Mouse (Mus musculus): ENCODE data around the gene Cs. TPM values are rescaled to one million over a fixed set of nuclear protein-coding genes. Genes with fewer than 3 reads are reported as not detected.
A peak's percentile ranks its signal among the peaks of the same experiment; 100 is the strongest.

The Cs gene
- total and polyA plus RNA-seq, 3 experiments: 133 to 256 (median 161) TPM

DNA sequence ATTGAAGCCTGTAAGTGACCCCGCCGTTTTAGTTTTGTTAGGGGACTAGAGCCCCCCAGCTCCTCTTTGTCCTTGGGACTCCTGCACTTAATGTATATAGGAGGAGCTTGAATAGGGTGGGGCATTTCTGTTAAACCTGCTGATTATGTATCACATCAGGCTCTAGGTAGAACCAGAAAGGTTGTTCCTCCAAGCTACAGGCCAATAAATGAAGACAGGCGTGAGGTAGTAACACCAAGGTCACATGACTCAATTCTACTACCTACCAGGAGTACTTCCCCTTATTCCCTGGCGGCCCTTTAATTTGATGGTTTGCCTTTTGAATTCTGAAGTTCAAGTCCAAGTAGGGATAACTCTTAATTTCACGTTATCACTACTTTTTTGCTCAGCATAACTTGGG, 881 bp downstream of the Cs start:
- Histone ChIP-seq H3K36me3 (ENCODE audit: control insufficient read depth in 1 of 2, insufficient read depth in 2 of 2, low read length in 2 of 2) (peaks cover 8 to 66% of the 10 kb centered on the region in 2 experiments), H3K4me1 (ENCODE audit: control insufficient read depth in 1 of 2, insufficient read depth in 2 of 2, low read length in 2 of 2) (peaks cover 28 to 45% of the 10 kb centered on the region in 2 experiments)
- peak; percentile 87 for DNase-seq (ENCODE audit: low read depth, low spot score)

GRCm38 (mm10) chr10:128338948-128339347, 1.4 kb downstream of the Cs start:
- no peaks in the 10 kb centered on the region for H3K9me3 ChIP-seq (replicated peaks; ENCODE audit: insufficient read depth, low read length)
- H3K9ac ChIP-seq (ENCODE audit: control insufficient read depth, low read depth, low read length, poor library complexity, severe bottlenecking): peak overlapping the region; percentile 51
- peak overlapping the region; percentile 20 to 28; a peak in 1 of 4 replicates for H3K4me3 ChIP-seq (ENCODE audit: control insufficient read depth in 1 of 2, insufficient read depth in 1 of 2, low read depth in 2 of 2, low read length in 2 of 2)
- peaks cover 32 to 50% of the 10 kb centered on the region in 2 experiments for H3K4me1 ChIP-seq (ENCODE audit: control insufficient read depth in 1 of 2, insufficient read depth in 2 of 2, low read length in 2 of 2)
- H3K27me3 ChIP-seq (ENCODE audit: control insufficient read depth in 1 of 2, insufficient read depth in 2 of 2, low read length in 2 of 2): no peaks in the 10 kb centered on the region
- peaks cover 58% of the 10 kb centered on the region for H3K79me2 ChIP-seq (ENCODE audit: control insufficient read depth, insufficient read depth, low read length, poor library complexity)
- TF ChIP-seq ZC3H11A (IDR thresholded peaks at IDR 0.05; ENCODE audit: low read depth, low read length): no peak
- no peak for TF ChIP-seq USF1 (IDR thresholded peaks at IDR 0.05; ENCODE audit: low read depth, low read length)
- no peak for TF ChIP-seq TBP (IDR thresholded peaks at IDR 0.05; ENCODE audit: low read depth, low read length)
- no peak for TF ChIP-seq GABPA (IDR thresholded peaks at IDR 0.05; ENCODE audit: low read depth, low read length)
- TF ChIP-seq MXI1 (IDR thresholded peaks at IDR 0.05; ENCODE audit: low read depth, low read length): no peak
- TF ChIP-seq JUND (IDR thresholded peaks at IDR 0.05; ENCODE audit: low read depth, low read length): no peak
- no peak for TF ChIP-seq MAX (IDR thresholded peaks at IDR 0.05; ENCODE audit: low read length)
- TF ChIP-seq NELFE (IDR thresholded peaks at IDR 0.05; ENCODE audit: low read depth, low read length): no peak
- no peak for TF ChIP-seq KAT2A (conservative IDR thresholded peaks at IDR 0.05; ENCODE audit: low read depth, low read length)
- TF ChIP-seq POLR2AphosphoS5 (IDR thresholded peaks at IDR 0.05; ENCODE audit: borderline replicate concordance, low read depth, low read length): no peak
- TF ChIP-seq RCOR1 (IDR thresholded peaks at IDR 0.05; ENCODE audit: low read depth, low read length): no peak
- no peak for TF ChIP-seq GATA1 (IDR thresholded peaks at IDR 0.05; ENCODE audit: low read depth, low read length)
- no peak; the same call in 1 of the 2 replicates for TF ChIP-seq ETS1 (IDR thresholded peaks at IDR 0.05; ENCODE audit: low read depth, low read length)
- no peak for DNase-seq (ENCODE audit: low read depth, low spot score)
- peak overlapping the region; percentile 56 for H3K27ac ChIP-seq (ENCODE audit: control insufficient read depth, low read depth, low read length)
- peaks cover 8 to 71% of the 10 kb centered on the region in 2 experiments for H3K36me3 ChIP-seq (ENCODE audit: control insufficient read depth in 1 of 2, insufficient read depth in 2 of 2, low read length in 2 of 2)

More for the DNA sequence above, 881 bp downstream of the Cs start:
- TF ChIP-seq POLR2AphosphoS2 (IDR thresholded peaks at IDR 0.05; ENCODE audit: low read length): no peak
- TF ChIP-seq NELFE (IDR thresholded peaks at IDR 0.05; ENCODE audit: low read depth, low read length): peak; percentile 44
- peak; percentile 56 for TF ChIP-seq HCFC1 (IDR thresholded peaks at IDR 0.05; ENCODE audit: low read depth, low read length)
- no peak for TF ChIP-seq MAZ (IDR thresholded peaks at IDR 0.05; ENCODE audit: low read depth, low read length)
- no peak; the same call in 1 of the 2 replicates for TF ChIP-seq MXI1 (IDR thresholded peaks at IDR 0.05; ENCODE audit: low read depth, low read length)
- no peak for TF ChIP-seq CHD1 (IDR thresholded peaks at IDR 0.05; ENCODE audit: low read depth, low read length)
- TF ChIP-seq BHLHE40 (IDR thresholded peaks at IDR 0.05; ENCODE audit: borderline replicate concordance, low read depth, low read length): peak; percentile 43; the same call in 1 of the 2 replicates
- no peak for TF ChIP-seq MYC (IDR thresholded peaks at IDR 0.05; ENCODE audit: low read depth, low read length)
- no peak for TF ChIP-seq POLR2AphosphoS5 (IDR thresholded peaks at IDR 0.05; ENCODE audit: borderline replicate concordance, low read depth, low read length)
- peak; percentile 31 to 84; a peak in 3 of 4 replicates for TF ChIP-seq USF2 (IDR thresholded peaks at IDR 0.05; ENCODE audit: borderline replicate concordance in 1 of 2, insufficient read depth in 1 of 2, low read depth in 1 of 2, low read length in 2 of 2)
- TF ChIP-seq RCOR1 (IDR thresholded peaks at IDR 0.05; ENCODE audit: low read depth, low read length): no peak
- TF ChIP-seq ETS1 (IDR thresholded peaks at IDR 0.05; ENCODE audit: low read depth, low read length): peak; percentile 49
- TF ChIP-seq USF1 (IDR thresholded peaks at IDR 0.05; ENCODE audit: low read depth, low read length): peak; percentile 95
- no peak for TF ChIP-seq JUND (IDR thresholded peaks at IDR 0.05; ENCODE audit: low read depth, low read length)
- TF ChIP-seq MAX (IDR thresholded peaks at IDR 0.05; ENCODE audit: low read length): peak; percentile 92
- peak; percentile 61 for TF ChIP-seq TBP (IDR thresholded peaks at IDR 0.05; ENCODE audit: low read depth, low read length)
- peak in 1 of 2 experiments; percentile 24; a peak in 1 of 4 replicates for TF ChIP-seq EP300 (IDR thresholded peaks at IDR 0.05; ENCODE audit: low read depth in 1 of 2, low read length in 2 of 2)
- peak; percentile 35; the same call in 1 of the 2 replicates for TF ChIP-seq E2F4 (IDR thresholded peaks at IDR 0.05; ENCODE audit: borderline replicate concordance, low read depth, low read length)
- no peak for TF ChIP-seq TAL1 (IDR thresholded peaks at IDR 0.05; ENCODE audit: low read length)
- TF ChIP-seq GABPA (IDR thresholded peaks at IDR 0.05; ENCODE audit: low read depth, low read length): no peak
- peak in 1 of 2 experiments; percentile 4; a peak in 1 of 4 replicates for TF ChIP-seq POLR2A (IDR thresholded peaks at IDR 0.05; ENCODE audit: control insufficient read depth in 1 of 2, insufficient read depth in 1 of 2, low read depth in 1 of 2, low read length in 2 of 2, poor library complexity in 1 of 2)
- TF ChIP-seq SIN3A (IDR thresholded peaks at IDR 0.05; ENCODE audit: low read length): peak; percentile 82
- TF ChIP-seq ZKSCAN1 (IDR thresholded peaks at IDR 0.05; ENCODE audit: low read depth, low read length): no peak
- Histone ChIP-seq H3K79me2 (ENCODE audit: control insufficient read depth, insufficient read depth, low read length, poor library complexity) (peaks cover 53% of the 10 kb centered on the region), H3K9me3 (replicated peaks; ENCODE audit: insufficient read depth, low read length) (no peaks in the 10 kb centered on the region), H3K9ac (ENCODE audit: control insufficient read depth, low read depth, low read length, poor library complexity, severe bottlenecking) (peak overlapping the region; percentile 89), H3K27me3 (ENCODE audit: control insufficient read depth in 1 of 2, insufficient read depth in 2 of 2, low read length in 2 of 2) (no peaks in the 10 kb centered on the region), H3K27ac (ENCODE audit: control insufficient read depth, low read depth, low read length) (peak overlapping the region; percentile 93), H3K4me3 (ENCODE audit: control insufficient read depth in 1 of 2, insufficient read depth in 1 of 2, low read depth in 2 of 2, low read length in 2 of 2) (peak overlapping the region; percentile 85 to 90)
